Mouse (Mus musculus) frontal cortex, postnatal 36 days (tissue): ENCODE measurements around the gene Galnt2.

Source experiments
- DNase-seq, 2 experiments: peaks; one replicate each; pipeline ENCODE4 v3.0.0; 2022; ENCODE audit warnings: low spot score in 2 of 2

The Galnt2 gene

DNA sequence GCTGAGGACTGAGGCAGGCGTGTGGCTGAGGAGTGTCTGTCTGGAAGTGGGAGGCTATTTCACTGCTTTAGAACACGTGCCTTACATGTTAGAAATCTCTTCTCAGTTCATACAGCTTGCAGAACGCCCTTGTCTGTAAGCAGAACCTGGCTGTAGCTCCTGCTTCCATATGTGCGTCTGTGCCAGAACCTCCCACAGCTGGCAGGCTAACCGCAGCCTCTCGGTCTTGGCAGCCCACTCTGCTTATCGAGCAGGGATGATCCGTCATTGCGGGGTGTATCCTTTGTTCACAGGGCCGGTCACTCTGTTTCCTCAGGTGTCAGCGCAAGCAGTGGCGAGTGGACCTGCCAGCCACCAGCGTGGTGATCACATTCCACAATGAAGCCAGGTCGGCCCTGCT is 92.2 kb downstream of the Galnt2 start:
- peak; percentile 50 to 71 for DNase-seq

GRCm38 (mm10) chr8:124328259-124328658 is 97.1 kb downstream of the Galnt2 start:
- DNase-seq = no peak

DNA sequence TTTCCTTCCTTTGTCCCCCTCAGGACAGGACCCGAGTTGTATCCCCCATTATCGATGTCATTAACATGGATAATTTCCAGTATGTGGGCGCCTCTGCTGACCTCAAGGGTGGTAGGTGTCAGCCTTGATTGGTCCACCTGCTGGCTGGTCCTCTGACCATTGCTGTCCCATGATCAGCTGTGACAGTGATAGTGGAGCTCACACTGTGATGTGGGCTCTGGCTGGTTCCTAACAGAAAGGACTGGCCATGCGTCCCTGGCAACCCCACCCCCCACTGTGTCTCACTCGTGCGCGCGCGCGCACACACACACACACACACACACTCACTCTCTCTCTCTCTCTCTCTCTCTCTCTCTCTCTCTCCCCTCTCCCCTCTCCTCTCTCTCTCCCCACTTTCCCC is 98.5 kb downstream of the Galnt2 start:
- no peak for DNase-seq

DNA sequence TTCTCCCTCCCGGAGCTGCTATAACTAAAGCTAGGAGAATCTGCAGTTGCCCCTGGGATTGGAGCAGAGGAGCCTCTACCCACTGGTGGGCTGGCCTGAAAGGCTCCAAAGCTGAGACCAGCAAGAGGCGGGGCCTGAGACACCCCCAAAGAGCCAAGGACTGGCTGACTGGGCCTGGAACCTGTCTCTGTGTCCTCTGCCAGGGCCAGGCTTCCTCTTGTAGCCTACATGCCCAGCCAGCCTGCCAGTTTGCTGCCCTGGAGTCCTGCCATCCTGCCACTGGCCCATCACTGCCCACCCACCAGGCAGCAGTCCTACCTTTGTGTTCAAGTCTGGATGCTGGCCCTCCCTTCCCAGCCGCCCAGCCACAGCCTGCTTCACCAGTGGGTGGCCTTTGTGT is 99.2 kb downstream of the Galnt2 start:
- no peak for DNase-seq

DNA sequence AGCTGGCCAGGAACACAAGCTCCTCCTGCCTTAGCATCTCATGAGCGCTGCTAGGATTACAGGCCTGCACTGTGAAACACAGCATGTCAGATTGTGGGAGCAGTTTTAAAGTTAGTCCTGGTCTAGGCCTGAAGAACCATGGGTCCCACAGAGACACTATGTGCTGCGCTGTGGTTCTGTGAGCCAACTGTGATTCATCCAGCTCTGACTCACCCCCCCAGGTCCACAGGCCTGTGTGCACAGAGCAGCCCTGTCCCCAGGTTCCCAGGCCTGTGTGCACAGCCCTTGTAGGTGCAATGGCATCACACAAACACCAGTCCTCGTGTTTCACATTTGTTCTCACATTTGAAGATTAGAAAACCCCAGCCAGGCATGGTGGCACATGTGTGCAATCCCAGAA is 99.9 kb downstream of the Galnt2 start:
- DNase-seq = no peak

- DNase-seq = no peak
Measured at GRCm38 (mm10) chr8:124331706-124332105, 100.5 kb downstream of the Galnt2 start.

DNA sequence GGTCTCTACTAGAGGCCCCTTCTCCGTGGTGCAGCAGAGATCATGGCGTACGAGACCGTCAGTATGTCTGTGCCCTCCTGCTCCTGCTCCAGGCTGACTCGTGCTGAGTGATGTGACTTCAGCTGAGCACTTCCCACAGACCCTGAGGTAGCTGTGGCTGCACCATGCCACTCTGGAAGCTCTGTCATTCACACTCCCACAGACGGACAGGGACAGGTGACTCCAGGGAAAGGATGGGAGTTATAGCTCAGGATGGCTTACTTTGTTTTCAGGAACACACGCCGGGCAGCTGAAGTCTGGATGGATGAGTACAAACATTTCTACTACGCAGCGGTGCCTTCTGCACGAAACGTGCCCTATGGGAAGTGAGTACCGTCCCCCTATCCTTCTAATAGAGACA is 105.1 kb downstream of the Galnt2 start:
- no peak for DNase-seq

DNA sequence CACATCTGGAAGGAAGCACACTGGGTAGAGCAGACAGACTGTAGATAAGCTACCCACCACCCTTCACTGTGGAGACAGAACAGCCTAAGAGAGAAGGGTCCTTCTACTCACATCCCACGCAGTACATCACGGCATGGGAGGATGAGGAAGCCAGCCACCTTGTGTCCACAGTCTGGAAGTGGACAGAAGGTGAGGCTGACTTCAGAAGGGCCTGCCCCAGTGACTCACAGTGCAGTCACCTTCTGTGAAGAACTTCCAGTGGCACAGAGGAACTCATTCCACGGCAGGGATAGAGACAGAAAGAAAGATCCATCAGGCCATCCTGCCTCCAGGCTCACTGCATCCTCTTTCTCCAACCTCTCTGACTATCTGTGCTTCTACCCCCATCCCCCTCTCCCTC is 108.6 kb downstream of the Galnt2 start:
- no peak for DNase-seq

- DNase-seq = no peak
Measured at GRCm38 (mm10) chr8:124340360-124341068, 109.3 kb downstream of the Galnt2 start.

- peak; percentile 37 to 45 for DNase-seq
Measured at GRCm38 (mm10) chr8:124343151-124343550, 112.0 kb downstream of the Galnt2 start.

- DNase-seq = no peak
Measured at GRCm38 (mm10) chr8:124343991-124344390, 112.8 kb downstream of the Galnt2 start.

GRCm38 (mm10) chr8:124345098-124345497 is 113.9 kb downstream of the Galnt2 start:
- no peak for DNase-seq

DNA sequence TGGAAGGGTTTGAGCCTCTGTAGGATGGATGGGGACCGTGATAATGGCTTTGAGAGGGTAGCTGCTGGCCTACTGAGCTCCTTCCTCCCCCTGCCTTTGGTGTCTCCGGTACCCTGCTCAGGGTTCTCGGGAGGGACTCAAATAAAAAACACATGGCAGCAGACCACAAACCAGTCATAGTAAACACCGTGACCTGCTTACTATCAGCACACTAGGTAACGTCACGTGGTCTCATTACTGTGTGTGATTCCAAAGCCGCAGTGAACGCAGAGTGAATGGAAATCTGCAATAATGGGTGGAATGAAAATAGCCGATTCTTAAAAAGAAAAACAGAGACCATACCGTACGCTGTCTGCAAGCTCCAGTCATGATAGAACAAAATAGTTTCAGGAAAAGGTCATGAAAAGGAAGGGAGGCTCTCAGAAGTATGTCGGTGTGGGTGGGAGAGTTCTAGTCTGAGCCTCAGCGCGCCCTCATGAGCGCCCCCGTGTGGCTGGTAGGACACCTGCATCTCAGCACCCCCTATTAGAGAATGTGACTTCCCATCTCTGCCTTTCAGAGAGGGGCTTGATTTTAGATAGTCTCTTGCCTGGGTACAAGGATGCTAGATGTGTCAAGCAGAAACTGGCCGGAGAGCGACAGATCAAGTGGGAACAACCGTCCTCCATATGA is 115.8 kb downstream of the Galnt2 start:
- peak; percentile 43 to 51 for DNase-seq

- no peak for DNase-seq
Measured at GRCm38 (mm10) chr8:124348087-124348486, 116.9 kb downstream of the Galnt2 start.

DNA sequence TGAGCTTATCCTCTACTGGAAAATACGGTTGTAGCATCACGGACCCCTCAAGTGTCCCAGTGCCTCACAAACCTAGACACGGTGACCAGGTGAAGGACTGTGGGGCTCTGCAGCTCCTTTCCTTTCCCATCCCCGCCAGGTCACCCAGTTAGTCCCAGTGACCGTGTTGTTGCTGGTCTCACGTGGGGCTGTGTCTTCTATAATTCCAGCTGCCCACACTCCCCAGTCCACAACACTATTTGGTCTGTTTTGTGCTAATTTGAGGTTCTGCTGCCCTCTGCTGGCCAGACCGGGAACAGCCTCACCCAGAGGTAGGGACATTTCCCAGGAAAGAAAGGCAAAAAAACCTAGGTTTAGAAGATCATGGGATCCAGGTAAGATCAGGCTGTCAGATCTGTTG is 118.5 kb downstream of the Galnt2 start:
- peak; percentile 88 to 90 for DNase-seq

- DNase-seq = no peak
Measured at GRCm38 (mm10) chr8:124351636-124352035, 120.4 kb downstream of the Galnt2 start.

DNA sequence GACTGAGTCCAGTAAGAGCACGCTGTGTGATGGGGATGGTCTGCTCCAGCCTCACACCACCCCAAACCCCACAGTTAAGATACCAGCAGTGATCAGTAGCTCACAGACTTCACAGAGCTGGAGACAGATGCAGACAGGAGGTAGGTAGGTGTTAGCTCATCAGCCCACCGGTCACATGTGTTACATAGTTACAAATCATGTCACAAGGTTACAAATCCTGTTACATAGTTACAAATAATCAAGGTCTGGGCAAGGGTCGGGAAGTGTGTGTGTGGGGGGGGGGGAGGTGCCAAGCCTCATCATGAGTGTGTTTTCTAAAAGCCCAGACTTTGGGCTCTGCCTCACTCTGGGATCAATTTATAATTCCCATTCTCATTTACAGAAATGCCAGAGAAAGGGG is 129.7 kb downstream of the Galnt2 start:
- DNase-seq = no peak

- DNase-seq = no peak
Measured at GRCm38 (mm10) chr8:124361773-124362427, 130.7 kb downstream of the Galnt2 start.

DNA sequence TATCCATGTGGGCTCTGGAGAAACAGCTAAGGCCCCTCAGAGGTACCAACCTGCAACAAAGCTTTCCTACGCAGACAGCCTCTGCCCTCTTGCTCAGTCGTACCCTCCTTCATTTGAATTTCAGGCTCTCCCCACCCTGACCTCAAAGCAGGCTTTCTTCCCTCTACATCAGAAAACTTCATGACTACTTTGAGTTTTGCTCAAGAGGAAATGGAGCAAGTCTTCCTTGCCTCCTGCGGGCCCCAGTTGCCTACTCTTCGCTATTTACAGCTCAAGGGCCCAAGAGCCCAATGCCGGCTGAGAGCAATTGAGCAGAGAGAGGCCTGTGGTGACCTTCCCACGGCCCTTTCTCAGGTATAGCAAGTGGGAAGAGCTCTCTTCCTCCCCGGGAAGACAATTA is 131.4 kb downstream of the Galnt2 start:
- no peak for DNase-seq

GRCm38 (mm10) chr8:124363337-124363736 is 132.1 kb downstream of the Galnt2 start:
- DNase-seq = no peak

GRCm38 (mm10) chr8:124368213-124368612 is 137.0 kb downstream of the Galnt2 start:
- DNase-seq = peak in 1 of 2 experiments; percentile 79

DNA sequence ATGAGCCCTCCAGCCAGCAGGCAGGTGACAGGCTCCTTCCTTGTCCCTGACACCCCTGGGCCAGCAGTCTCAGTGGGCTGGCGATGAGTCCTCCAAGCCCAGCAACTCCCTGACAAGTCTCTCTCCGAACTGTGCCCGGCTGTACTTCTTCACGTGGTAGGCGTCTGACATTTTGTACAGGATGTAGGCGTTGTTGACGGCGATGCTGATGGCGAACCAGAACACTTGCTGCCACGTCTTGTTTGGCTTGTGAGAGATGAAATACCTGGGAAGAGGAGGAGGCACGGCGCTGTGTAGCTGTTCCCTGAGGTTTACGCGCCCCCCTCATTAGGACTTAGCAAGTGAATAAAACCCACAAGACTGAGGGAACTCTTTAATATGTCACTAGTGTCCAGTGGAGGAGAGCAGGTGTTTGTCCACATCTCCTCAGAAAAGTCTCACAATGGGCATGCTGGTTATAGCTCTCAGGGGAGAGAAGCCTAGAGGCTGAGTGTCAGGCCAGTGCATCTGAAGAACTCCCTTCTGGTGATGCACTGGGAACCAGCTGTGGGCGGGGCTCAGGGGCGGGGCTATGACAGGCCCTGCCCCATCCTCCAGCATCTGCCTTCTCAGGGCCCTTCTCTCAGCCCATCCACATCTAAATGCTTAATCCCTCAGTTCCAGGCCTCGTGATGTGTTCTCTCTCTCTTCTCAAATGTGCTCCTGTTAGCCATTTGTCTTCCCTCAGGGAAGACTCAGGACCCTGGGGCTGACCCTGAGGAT is 139.4 kb downstream of the Galnt2 start:
- DNase-seq = no peak
